Mouse (Mus musculus): ENCODE results near the gene Hcst. TPM values are rescaled to one million over a fixed set of nuclear protein-coding genes. Genes with fewer than 3 reads are reported as not detected.

Gene Hcst
- polyA plus RNA-seq, 1 experiment from 2014 or later, result not detected

DNA sequence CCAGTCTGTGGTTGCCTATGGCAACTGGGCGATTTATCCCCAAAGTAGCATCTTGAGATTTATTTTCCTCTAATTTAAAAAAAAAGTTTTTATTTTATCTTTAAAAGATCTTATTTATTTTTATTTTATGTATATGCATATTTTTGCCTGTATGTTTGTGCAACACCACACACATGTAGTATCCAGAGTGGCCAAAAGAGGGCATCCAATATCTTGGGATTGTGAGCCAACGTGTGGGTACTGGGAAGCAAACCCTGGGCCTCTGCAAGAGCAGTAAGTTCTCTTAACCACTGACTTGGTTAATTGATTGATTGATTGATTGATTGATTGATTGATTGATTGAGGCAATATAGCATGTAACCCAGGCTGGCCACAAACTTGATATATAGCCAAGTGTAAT, 24.8 kb downstream of the Hcst start:
- Histone ChIP-seq H3K27me3 (ENCODE audit: low read depth, poor library complexity, severe bottlenecking) (no peaks in the 10 kb centered on the region), H3K36me3 (no peaks in the 10 kb centered on the region), H3K27ac (replicated peaks) (no peak overlapping the region), H3K9me3 (replicated peaks) (no peaks in the 10 kb centered on the region), H3K4me1 (peaks cover 4% of the 10 kb centered on the region), H3K4me3 (no peak overlapping the region)
- WGBS, result 41% methylated on average over 2 of the region's 2 CpGs
- DNase-seq (ENCODE audit: low spot score), result no peak

DNA sequence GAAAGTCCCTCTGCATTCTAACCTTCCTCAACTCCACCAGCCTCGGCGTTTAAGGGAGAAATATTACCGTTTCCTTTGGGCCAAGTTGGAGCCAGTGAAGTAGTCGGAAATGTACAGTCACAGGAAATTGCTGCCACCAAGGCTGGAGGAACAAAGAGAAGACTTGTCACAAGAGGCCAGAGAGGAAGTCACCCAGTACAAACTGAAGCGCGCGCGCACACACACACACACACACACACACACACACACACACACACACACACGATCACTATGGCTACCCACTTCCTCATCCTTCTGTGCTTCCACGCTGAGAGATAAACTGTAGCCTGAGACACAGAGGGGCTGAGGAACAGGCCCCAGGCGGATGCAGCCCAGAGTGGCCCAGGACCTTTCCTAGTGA, 25.3 kb downstream of the Hcst start:
- Histone ChIP-seq H3K27me3 (ENCODE audit: low read depth, poor library complexity, severe bottlenecking) (no peaks in the 10 kb centered on the region), H3K36me3 (no peaks in the 10 kb centered on the region), H3K9me3 (replicated peaks) (no peaks in the 10 kb centered on the region), H3K27ac (replicated peaks) (no peak overlapping the region), H3K4me3 (no peak overlapping the region), H3K4me1 (peaks cover 4% of the 10 kb centered on the region)
- 77% methylated on average over 11 of the region's 11 CpGs for WGBS
- DNase-seq (ENCODE audit: low spot score), result peak; percentile 13

DNA sequence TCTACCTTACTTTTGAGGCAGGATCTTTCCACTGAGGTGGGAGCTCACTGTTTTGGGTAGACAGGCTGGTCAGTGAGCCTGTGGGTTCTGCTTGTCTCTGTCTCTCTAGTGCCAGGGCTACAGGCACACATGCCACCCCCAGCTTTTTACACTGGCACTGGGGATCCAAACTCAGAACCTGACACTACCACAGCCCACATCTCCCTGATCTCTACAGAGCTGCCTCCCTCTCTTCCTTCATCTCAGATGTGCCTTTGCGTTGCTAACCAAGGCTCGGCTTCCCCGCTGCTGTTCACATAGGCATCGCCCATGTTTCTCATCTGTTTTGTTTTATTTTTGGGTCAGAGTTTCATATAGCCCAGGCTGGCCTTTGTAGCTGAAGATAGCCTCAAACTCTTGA, 26.0 kb downstream of the Hcst start:
- H3K4me3 ChIP-seq, result no peak overlapping the region
- no peaks in the 10 kb centered on the region for H3K4me1 ChIP-seq
- H3K27me3 ChIP-seq (ENCODE audit: low read depth, poor library complexity, severe bottlenecking), result no peaks in the 10 kb centered on the region
- H3K9me3 ChIP-seq (replicated peaks), result no peaks in the 10 kb centered on the region
- DNase-seq (ENCODE audit: low spot score), result no peak
- H3K27ac ChIP-seq (replicated peaks), result no peak overlapping the region
- 94% methylated on average over 4 of the region's 4 CpGs for WGBS
- H3K36me3 ChIP-seq, result no peaks in the 10 kb centered on the region

DNA sequence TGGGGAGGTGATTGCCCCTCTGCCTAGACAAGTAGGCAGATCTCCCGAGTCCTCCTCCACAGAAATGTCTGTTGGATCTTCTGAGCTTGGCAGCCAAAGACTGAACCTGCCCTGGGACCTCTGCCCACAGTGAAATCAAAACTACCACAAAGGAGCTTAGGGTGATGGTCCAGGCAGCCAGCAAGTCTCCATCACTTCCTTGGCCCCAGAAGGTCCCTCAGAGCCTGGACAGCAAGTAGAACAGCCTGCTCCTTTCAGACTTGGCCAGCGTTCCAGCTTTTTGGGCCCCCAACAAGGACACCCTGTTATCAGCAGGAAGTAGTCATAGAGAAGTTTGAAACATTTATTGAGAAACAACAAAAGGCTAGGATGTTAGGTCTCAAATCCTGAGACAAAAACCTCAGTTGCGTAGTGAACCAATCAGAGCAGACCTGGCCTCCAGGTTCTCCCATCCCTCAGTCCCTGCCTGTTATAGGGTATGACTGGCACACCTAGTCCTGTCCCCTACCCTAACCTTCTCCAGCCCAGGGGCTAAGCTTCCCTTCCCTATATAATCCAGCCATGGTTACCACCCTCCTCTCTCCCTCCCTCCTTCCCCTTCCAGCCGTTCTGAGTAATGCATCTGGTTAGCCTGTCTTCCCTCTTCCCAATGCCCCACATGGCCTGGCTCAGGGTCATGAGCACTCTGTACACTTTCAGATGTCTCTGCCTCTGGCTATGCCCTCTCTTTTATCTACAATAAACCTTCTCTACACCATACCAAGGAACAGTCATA, 26.7 kb downstream of the Hcst start:
- DNase-seq (ENCODE audit: low spot score), result no peak
- 73% methylated on average over 4 of the region's 4 CpGs for WGBS
- H3K36me3 ChIP-seq, result no peaks in the 10 kb centered on the region

DNA sequence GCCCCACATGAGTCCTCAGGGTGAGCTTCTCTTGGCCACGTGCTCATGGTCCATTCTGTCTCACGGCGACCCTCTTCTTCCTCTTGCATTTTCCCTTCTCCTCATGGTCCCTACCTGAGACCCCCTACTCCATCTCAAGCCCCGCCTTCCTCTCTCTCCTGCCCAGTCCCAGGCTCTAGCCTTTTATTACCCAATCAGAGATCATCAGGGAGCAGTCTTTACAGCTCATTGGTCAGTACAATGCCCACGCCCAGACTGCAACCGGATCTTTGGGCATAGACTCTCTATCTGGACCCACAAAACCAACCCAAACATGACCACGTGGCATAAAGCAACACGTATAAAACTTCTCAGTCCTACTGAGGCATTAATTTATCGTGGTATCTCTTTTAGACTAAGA, 35.5 kb downstream of the Hcst start:
- Histone ChIP-seq H3K27me3 (ENCODE audit: low read depth, poor library complexity, severe bottlenecking) (no peaks in the 10 kb centered on the region), H3K4me3 (no peak overlapping the region), H3K36me3 (no peaks in the 10 kb centered on the region), H3K27ac (replicated peaks) (no peak overlapping the region), H3K9me3 (replicated peaks) (no peaks in the 10 kb centered on the region), H3K4me1 (no peaks in the 10 kb centered on the region)
- DNase-seq (ENCODE audit: low spot score), result no peak
- 86% methylated on average over 9 of the region's 9 CpGs for WGBS

More for the DNA sequence above, 26.7 kb downstream of the Hcst start:
- Histone ChIP-seq H3K4me1 (no peaks in the 10 kb centered on the region), H3K9me3 (replicated peaks) (no peaks in the 10 kb centered on the region), H3K27ac (replicated peaks) (no peak overlapping the region), H3K4me3 (no peak overlapping the region), H3K27me3 (ENCODE audit: low read depth, poor library complexity, severe bottlenecking) (no peaks in the 10 kb centered on the region)

DNA sequence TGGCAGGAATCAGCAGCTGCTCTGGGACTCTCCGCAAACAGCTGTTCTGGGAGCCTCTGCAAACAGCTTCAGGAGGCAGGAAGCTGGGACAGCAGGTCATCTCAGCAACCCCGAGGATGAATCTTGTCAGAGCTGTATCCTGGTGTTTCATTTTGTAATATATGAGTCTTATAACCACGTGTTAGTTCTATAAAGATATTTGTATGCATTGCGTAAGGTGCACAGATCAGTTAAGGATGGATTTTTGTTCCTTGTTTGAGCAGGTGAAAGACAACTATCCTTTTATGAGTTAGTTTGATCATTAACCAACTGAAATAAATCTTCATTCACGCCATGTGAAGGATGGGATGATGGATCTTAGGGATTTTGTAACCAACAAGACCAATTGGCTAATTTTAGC, 39.6 kb downstream of the Hcst start:
- no peaks in the 10 kb centered on the region for H3K27me3 ChIP-seq (ENCODE audit: low read depth, poor library complexity, severe bottlenecking)
- no peaks in the 10 kb centered on the region for H3K9me3 ChIP-seq (replicated peaks)
- H3K36me3 ChIP-seq, result no peaks in the 10 kb centered on the region
- no peak for DNase-seq (ENCODE audit: low spot score)
- no peak overlapping the region for H3K27ac ChIP-seq (replicated peaks)
- H3K4me3 ChIP-seq, result no peak overlapping the region
- H3K4me1 ChIP-seq, result no peaks in the 10 kb centered on the region
- WGBS, result 68% methylated on average over 5 of the region's 5 CpGs

DNA sequence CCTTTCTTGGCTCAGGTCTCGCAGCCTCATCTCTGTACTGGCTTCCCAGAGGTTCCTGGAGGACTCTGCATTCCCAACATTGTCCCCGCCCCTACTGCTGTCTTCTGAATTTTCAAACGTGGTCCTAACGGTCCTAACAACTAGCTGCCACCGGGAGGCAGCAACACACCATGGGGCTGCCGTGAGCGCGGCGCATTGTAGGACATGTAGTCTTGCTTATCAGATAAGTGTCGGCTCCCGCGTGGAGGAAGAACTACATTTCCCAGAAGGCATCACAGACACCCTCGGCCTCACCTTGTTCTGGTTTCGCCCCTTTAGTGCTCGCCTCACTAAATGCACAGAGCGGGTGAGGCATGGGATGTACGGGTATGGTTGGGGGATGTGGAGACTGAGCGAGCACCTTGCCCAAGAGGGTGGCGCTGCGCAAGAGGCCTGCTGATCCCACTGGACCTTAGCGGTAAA, 46.1 kb downstream of the Hcst start:
- under 1% methylated on average over 21 of the region's 21 CpGs for WGBS
- Histone ChIP-seq H3K27ac (replicated peaks) (peak overlapping the region; percentile 84), H3K36me3 (no peaks in the 10 kb centered on the region), H3K4me1 (0 out of 2 replicates have a peak, but pooled peaks cover 3% of the 10 kb centered on the region), H3K9me3 (replicated peaks) (no peaks in the 10 kb centered on the region), H3K27me3 (ENCODE audit: low read depth, poor library complexity, severe bottlenecking) (no peaks in the 10 kb centered on the region), H3K4me3 (peak overlapping the region; percentile 60)
- peak; percentile 92 for DNase-seq (ENCODE audit: low spot score)

Other genes starting within 250 kb of the Hcst start
- gene Cox7a1, start 235.7 kb downstream of the Hcst start, polyA plus RNA-seq (2016; fragmentation: Nextera tagmentation; extraction: Ambion mirVana), result 4.1 and 7.2 TPM in 2 replicates
- 52.1 and 55.5 TPM in 2 replicates for gene Capns1, start 221.0 kb downstream of the Hcst start, polyA plus RNA-seq (2016; fragmentation: Nextera tagmentation; extraction: Ambion mirVana)
- 155 and 162 TPM in 2 replicates for gene Polr2i, start 187.9 kb downstream of the Hcst start, polyA plus RNA-seq (2016; fragmentation: Nextera tagmentation; extraction: Ambion mirVana)
- gene Tbcb, start 187.6 kb downstream of the Hcst start, polyA plus RNA-seq (2016; fragmentation: Nextera tagmentation; extraction: Ambion mirVana), result 274 and 283 TPM in 2 replicates
- not detected in 2 replicates for gene Ovol3, start 184.1 kb downstream of the Hcst start, polyA plus RNA-seq (2016; fragmentation: Nextera tagmentation; extraction: Ambion mirVana)
- 0.32 and 0.55 TPM in 2 replicates for gene Thap8, start 139.8 kb downstream of the Hcst start, polyA plus RNA-seq (2016; fragmentation: Nextera tagmentation; extraction: Ambion mirVana)
- 18.0 and 21.6 TPM in 2 replicates for gene Wdr62, start 139.4 kb downstream of the Hcst start, polyA plus RNA-seq (2016; fragmentation: Nextera tagmentation; extraction: Ambion mirVana)
- 54.9 and 76.3 TPM in 2 replicates for gene Clip3, start 128.1 kb downstream of the Hcst start, polyA plus RNA-seq (2016; fragmentation: Nextera tagmentation; extraction: Ambion mirVana)
- 95.4 and 96.9 TPM in 2 replicates for gene Alkbh6, start 111.1 kb downstream of the Hcst start, polyA plus RNA-seq (2016; fragmentation: Nextera tagmentation; extraction: Ambion mirVana)
- 13.7 and 14.8 TPM in 2 replicates for gene Syne4, start 105.0 kb downstream of the Hcst start, polyA plus RNA-seq (2016; fragmentation: Nextera tagmentation; extraction: Ambion mirVana)
- 2.6 and 4.6 TPM in 2 replicates for gene E130208F15Rik, start 98.1 kb downstream of the Hcst start, polyA plus RNA-seq (2016; fragmentation: Nextera tagmentation; extraction: Ambion mirVana)
- 19.3 and 22.5 TPM in 2 replicates for gene Sdhaf1, start 96.0 kb downstream of the Hcst start, polyA plus RNA-seq (2016; fragmentation: Nextera tagmentation; extraction: Ambion mirVana)
- gene Lrfn3, start 57.1 kb downstream of the Hcst start, polyA plus RNA-seq (2016; fragmentation: Nextera tagmentation; extraction: Ambion mirVana), result 5.4 and 6.2 TPM in 2 replicates
- gene Tyrobp, start 6.1 kb downstream of the Hcst start, polyA plus RNA-seq (2016; fragmentation: Nextera tagmentation; extraction: Ambion mirVana), result 15.7 and 19.6 TPM in 2 replicates
- 1.4 and 1.5 TPM in 2 replicates for gene Nfkbid, start 1.9 kb upstream of the Hcst start, polyA plus RNA-seq (2016; fragmentation: Nextera tagmentation; extraction: Ambion mirVana)
- 69.6 and 124 TPM in 2 replicates for gene Aplp1, start 25.7 kb upstream of the Hcst start, polyA plus RNA-seq (2016; fragmentation: Nextera tagmentation; extraction: Ambion mirVana)
- gene Kirrel2, start 37.8 kb upstream of the Hcst start, polyA plus RNA-seq (2016; fragmentation: Nextera tagmentation; extraction: Ambion mirVana), result 1.7 and 1.9 TPM in 2 replicates
- gene Nphs1, start 38.5 kb upstream of the Hcst start, polyA plus RNA-seq (2016; fragmentation: Nextera tagmentation; extraction: Ambion mirVana), result 0.16 and 0.23 TPM in 2 replicates
- gene Prodh2, start 73.8 kb upstream of the Hcst start, polyA plus RNA-seq (2016; fragmentation: Nextera tagmentation; extraction: Ambion mirVana), result not detected in 2 replicates
- 36.6 and 62.0 TPM in 2 replicates for gene Arhgap33, start 115.2 kb upstream of the Hcst start, polyA plus RNA-seq (2016; fragmentation: Nextera tagmentation; extraction: Ambion mirVana)
- 6.1 and 6.2 TPM in 2 replicates for gene Hspb6, start 132.3 kb upstream of the Hcst start, polyA plus RNA-seq (2016; fragmentation: Nextera tagmentation; extraction: Ambion mirVana)
- gene Proser3, start 132.4 kb upstream of the Hcst start, polyA plus RNA-seq (2016; fragmentation: Nextera tagmentation; extraction: Ambion mirVana), result 13.4 and 17.1 TPM in 2 replicates
- 45.9 and 46.7 TPM in 2 replicates for gene Lin37, start 140.0 kb upstream of the Hcst start, polyA plus RNA-seq (2016; fragmentation: Nextera tagmentation; extraction: Ambion mirVana)
- gene U2af1l4, start 143.4 kb upstream of the Hcst start, polyA plus RNA-seq (2016; fragmentation: Nextera tagmentation; extraction: Ambion mirVana), result 93.2 and 99.5 TPM in 2 replicates
- gene Gm49396, start 143.5 kb upstream of the Hcst start, polyA plus RNA-seq (2016; fragmentation: Nextera tagmentation; extraction: Ambion mirVana), result 17.0 and 19.6 TPM in 2 replicates
- gene Psenen, start 143.8 kb upstream of the Hcst start, polyA plus RNA-seq (2016; fragmentation: Nextera tagmentation; extraction: Ambion mirVana), result 131 and 133 TPM in 2 replicates
- gene Igflr1, start 145.6 kb upstream of the Hcst start, polyA plus RNA-seq (2016; fragmentation: Nextera tagmentation; extraction: Ambion mirVana), result 4.4 and 7.2 TPM in 2 replicates
- gene Kmt2b, start 168.9 kb upstream of the Hcst start, polyA plus RNA-seq (2016; fragmentation: Nextera tagmentation; extraction: Ambion mirVana), result 7.4 and 10.6 TPM in 2 replicates
- 0.26 and 0.61 TPM in 2 replicates for gene Zbtb32, start 179.1 kb upstream of the Hcst start, polyA plus RNA-seq (2016; fragmentation: Nextera tagmentation; extraction: Ambion mirVana)
- gene Upk1a, start 193.0 kb upstream of the Hcst start, polyA plus RNA-seq (2016; fragmentation: Nextera tagmentation; extraction: Ambion mirVana), result 0.44 and 0.79 TPM in 2 replicates
- 779 and 792 TPM in 2 replicates for gene Cox6b1, start 206.3 kb upstream of the Hcst start, polyA plus RNA-seq (2016; fragmentation: Nextera tagmentation; extraction: Ambion mirVana)
- gene Etv2, start 216.0 kb upstream of the Hcst start, polyA plus RNA-seq (2016; fragmentation: Nextera tagmentation; extraction: Ambion mirVana), result not detected in 2 replicates
- gene Rbm42, start 230.5 kb upstream of the Hcst start, polyA plus RNA-seq (2016; fragmentation: Nextera tagmentation; extraction: Ambion mirVana), result 140 and 145 TPM in 2 replicates
- gene Haus5, start 245.1 kb upstream of the Hcst start, polyA plus RNA-seq (2016; fragmentation: Nextera tagmentation; extraction: Ambion mirVana), result 79.8 and 84.0 TPM in 2 replicates